Mouse (Mus musculus) lung, postnatal 25 days (tissue): Measurements from ENCODE around the gene Scarf1.

Source experiments
- DNase-seq: peaks from one replicate; pipeline ENCODE4 v3.0.0; 2022; ENCODE audit warnings: low spot score

Gene Scarf1

DNA sequence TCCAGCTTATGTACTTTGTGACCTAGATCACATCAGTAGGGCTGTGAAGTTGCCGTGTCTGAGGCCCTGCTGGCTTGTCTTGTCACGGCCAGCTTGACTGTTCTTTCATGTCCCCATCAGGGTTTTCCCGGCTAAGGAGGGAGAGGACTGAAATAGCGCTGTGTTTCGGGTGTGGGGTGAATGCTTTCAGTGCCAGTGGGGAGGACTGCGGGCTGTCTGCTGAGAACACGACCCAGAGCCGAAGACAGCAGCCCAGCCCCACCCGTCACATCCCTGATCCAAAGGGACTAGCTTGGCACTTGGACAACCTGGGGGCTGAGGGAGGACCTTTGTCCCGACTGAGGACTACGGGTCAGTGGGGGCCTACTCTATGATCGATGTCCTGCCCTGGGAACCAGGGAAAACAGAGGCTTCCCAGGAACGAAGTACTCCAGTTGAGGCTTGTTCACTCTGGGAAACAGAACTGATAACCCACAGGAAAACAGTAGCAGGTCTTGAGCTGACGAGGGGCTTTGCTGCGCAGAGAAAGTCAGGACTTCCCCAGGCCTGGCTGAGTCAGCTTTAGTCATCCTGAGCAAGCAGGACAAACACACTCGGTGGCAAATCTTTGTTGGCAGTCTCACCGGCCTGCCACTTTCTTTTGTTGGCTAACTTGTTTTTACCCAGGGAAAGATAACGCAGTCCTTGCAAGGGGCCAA is 50.7 kb downstream of the Scarf1 start:
- DNase-seq: peak; percentile 65

DNA sequence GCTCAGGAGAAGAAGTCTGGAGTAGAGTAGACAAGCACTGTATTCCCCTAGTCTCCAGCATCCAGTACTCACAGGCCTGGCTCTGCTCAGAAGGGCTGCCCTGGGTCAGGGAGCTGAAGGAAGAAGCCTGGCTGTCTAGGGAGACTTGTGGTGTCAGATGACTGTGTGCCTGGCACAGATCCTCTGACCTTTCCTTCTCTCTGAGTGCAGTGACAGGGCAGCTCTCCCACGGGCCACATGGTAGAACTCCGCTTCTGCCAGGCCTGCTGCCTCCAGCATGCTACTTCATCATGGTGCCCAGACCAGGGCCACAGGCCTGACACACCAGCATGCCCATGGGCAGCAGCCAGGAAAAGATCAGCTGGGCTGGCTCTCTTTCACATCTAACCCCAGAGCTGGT is 52.5 kb downstream of the Scarf1 start:
- DNase-seq: peak; percentile 69

DNA sequence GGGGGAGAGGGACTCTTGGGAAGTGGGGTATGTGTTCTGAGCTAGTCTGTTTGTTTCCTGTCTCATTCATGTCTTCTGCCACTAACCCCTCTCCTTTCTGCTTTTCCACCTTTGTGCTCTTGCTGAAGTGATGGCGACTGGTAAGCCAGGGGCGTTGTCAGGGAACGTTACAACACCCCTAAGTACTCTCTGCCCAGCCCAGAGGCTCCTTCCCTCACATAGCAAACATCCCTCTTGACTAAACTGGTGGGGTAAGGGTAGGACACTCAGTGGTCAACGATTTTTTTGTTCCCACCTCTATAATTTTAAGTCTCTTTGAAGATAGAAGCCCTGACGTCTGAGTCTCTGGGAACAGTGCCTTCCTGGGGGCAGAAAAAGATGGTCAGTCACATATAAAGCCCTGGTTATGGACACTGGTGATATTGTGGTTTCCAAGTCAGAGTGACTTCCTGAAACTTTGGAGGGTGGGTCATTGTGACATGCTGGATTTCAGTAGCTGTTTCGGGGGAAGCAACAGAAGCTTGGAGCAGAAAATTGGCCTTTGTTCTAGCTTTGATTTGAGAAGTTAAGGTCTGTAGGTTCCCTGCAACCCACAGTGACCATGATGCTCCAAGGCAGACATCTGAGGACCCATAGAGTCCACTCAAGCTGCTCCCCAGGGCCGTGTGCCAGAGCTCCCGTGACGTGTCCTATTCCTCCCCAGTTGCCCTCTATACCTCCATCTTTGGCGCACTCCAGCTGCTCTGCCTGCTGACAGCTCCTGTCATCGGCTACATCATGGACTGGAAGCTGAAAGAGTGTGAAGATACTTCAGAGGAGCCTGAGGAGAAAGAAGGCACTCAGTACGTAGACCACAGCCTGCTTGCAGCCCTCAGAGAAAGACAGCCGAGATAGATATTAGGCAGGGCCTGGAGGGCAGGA is 53.2 kb downstream of the Scarf1 start:
- peak; percentile 56 for DNase-seq

DNA sequence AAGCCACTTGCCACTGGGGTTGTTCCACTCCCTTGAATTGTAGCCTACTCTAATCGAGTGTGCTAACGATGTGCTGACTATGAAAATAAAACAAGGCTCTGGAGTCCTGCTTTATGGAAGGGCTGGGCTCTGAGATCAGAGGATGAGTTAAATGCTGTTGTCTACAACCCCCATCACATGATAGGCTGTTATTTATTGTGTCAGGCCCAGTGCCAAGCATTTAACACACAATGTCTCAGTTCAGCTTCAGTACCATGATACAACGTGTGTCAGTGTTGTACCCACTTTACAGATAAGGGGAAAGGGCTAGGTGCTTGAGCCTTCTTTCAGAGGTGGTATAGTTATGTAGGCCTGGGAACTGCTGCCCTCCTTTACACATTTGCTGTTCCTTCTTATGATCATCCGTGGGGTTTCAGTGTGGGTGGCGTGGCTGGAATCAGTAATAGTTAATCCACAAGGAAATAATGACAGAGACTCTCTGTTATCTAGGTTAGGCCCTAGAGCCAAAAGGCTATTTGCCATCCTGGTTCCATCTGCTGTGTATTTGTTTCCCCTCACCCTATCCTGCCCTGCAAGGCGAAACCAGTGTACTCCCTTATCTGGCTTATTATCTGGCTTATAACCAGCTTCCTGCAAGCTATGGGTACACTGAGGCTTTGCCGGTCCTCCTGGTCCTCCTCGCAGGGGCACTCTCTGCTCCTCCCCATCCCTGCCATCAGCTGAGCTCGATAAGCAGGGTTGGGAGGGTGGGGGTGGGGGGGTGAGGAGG is 54.2 kb downstream of the Scarf1 start:
- DNase-seq: no peak

DNA sequence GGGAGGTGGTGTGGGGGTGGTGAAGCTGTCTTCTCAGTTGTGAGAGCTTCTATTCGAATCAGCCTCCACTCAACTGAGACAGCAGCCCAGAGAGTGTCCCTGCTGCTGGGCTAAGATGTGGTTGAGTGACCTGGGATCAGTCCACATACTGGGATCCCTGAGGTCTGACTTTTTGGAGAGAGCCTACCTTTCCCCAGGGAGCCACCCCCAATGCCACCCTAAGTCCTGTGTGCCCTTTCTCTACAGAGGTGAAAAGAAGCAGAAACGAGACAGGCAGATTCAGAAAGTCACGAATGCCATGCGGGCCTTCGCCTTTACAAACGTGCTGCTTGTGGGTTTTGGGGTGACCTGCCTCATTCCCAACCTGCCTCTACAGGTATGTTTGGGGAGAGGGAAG is 54.8 kb downstream of the Scarf1 start:
- DNase-seq: no peak

DNA sequence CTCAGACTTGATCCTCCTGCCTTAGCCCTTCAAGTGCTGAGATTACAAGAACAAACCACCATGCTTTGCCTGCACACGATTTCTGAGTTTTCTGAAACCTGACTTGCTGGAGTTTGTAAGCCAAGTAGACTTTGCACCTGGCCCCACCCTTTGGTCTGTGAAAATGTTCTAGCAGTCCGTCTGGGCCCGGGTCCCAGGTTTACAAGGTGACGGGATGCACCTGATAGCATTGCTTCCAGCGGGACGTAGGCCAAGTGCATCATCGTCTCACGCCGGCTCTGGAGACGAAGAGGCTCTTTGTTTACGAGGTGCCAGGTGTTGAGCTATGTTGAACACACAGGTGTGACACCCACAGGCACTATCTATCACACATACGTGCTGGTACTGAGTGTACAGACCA is 55.6 kb downstream of the Scarf1 start:
- no peak for DNase-seq

DNA sequence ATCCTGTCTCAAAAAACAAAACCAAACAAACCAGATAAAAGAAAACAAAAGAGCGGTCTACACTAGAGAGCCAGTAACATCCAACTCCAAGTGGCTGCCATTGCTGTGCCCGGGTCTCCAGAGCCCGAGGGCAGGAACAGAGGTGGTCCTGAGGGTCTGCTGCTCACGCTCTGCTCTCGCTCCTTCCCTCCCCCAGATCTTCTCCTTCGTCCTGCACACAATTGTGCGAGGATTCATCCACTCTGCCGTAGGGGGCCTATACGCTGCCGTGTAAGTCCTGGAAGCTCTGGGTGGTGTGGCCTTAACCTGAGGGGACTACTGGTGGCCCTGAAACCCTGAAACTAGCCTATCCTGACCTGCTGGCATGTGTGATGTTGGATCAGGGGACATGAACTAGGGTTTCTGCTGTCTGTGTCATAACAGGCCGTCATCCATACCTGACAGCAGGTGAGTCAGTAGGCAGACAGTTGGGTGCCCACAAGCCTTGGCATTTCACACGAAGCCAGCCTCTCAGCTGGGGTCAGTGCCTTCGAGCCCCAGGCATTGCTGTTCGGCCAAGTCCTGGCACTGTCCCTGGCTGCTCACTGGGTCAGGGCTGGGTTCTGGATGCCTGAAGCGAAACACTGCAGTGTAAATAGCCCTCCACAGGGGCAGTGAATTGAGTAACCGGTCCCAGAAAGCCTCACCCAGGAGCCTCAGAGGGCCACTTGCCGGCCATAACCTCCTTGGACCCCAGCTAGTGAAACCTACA is 57.2 kb downstream of the Scarf1 start:
- DNase-seq: peak; percentile 42

DNA sequence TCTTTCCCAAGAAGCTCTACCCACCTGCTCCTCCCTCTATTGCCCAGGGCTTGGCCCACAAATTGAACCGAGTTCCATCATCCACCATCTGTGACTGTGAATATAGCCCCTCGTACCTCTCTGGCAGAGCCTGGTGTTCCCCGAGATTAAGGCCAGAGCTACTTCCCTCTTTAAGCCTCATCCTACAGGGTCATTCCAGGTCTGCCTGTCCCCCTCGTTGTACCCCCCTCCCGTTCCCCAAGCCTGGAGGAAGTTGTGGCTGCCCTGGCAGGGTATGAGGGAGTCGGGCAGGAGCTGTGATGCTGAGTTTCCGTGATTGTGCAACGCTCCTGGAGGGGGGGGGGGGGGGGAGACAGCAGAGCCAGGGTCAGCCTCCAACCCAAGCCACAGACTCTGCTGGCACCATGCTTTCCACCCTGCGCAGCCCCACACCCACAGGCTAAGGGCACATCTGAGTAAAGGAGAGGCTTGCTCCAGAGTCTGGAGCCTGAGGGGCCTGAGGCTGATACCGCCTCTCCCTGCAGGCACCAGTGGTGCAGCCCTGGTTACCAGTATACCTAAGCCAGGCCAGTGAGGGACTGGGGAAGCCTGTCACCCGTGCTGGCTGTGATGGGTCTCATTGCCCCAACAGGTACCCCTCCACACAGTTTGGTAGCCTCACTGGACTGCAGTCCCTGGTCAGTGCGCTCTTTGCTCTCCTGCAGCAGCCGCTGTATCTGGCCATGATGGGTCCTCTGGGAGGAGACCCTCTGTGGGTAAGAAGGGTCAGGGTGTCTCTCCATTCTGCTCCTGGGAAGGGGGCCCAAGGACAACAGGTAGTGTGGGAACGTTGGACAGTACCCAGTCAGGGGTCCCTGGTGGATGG is 58.0 kb downstream of the Scarf1 start:
- peak; percentile 54 for DNase-seq

DNA sequence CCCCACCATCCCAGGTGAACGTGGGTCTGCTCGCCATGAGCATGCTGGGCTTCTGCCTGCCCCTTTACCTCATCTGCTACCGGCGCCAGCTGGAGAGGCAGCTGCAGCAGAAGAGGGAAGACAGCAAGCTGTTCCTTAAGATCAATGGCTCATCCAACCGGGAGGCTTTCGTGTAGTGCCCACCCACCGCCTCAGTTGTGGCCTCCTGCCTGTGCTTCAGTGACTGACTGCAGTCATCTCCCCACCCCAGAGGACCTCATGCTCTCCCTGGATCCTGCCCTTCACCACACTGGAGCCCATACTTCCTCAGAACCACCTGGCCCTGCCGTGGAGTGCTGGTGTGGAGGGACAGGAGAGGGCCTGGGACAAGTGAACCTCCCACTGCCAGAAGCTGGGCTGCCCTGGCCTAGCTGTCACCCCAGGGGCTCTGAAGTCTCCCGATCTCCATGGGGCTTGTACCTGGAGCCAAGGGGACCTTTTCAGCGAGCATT is 59.0 kb downstream of the Scarf1 start:
- no peak for DNase-seq

DNA sequence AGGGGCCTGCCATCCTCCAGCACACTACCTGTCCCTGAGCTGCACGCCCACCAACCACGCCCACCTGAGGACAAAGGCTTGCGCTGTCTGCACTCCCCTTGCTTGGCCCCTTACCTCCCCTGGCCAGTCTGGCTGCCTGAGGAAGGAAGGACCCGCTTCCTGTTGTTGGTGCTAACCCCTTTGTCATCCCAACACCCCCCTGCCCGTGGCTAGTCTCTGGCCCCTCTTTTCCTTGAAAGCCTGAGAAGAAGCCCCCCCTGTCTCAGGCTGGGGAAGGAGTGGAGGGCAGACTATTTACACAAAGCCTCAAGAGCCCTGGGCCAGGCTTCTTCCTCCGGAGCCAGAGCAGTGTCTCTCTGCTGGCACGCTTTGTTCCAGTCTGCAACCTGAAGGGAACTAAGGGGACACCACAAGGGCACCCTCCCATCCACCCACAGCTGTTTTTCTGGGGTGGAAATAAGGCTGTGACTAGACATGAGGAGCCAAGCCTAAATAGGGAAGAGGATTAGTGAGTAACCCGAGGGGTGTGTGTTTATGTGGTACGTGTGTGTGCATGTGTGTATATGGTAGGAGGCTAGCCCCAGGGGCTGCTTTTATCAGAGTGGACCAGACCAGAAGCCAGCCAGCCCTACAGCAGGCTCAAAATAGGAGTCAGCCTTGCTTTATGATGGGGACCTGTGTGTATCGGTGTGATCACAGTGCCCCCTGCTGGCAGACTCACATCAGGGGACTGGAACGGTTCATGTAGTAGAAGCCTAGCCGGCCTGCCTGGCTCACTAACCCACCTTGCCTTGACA is 59.7 kb downstream of the Scarf1 start:
- peak; percentile 94 for DNase-seq

DNA sequence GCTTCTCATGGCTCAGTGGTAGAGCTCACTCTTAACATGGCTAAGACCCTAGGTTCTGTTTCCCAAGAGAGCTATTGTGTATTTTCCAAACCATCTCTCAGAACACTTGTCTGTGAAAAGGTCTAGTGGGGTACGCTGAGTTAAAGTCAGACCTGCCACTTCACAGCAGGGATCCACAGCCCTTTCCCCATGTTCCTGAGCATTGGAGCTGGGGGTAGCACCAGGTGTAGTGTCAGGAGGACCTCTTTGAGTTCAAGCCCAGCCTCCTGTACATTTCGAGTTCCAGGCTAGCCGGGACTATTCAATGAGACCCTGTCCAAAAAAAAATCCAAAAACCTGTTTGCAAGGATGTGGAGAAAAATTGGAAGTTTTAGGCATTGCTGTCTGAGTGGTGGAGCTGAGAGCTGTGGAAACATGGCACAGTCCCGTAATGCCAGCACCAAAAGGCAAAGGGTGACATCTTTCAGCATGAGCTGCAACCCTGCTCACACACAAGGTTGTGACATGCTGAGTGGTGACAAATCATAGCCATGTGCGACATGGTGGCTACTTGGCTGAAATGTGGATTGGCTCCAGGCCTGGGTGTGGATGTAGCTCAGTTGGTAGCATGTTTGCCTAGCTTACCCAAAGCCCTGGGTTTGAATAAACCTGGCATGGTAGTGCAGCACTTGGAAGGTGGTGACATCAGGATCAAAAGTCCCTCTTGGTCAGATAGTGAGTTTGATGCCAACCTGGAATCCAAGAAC is 61.2 kb downstream of the Scarf1 start:
- DNase-seq: no peak

DNA sequence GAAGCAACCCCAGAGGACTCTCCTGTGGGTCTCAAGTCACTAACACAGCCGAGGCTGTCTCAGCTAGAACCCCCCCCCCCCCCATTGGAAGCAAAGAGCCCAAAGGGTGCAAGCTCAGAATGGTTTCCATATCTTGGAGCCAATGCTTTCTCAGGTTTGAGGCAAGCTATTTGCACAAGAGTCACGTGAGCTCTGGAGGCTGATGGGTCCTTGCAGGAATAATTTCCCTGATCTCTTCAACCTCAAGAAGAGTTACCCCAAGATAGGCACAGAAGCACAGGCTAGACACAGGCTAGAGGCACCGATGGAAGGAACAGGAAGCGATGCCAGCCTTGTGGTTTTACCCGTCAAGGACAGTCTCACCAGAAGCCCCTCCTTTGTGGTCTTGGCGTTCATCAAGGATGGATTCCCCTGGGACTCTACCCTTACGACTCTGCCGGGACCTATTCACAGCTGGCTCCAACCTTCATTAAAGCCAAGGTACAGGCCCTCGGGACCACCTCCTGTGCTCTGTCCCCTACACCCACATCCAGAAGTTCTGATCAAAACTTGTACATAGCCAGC is 62.3 kb downstream of the Scarf1 start:
- no peak for DNase-seq
